Mouse (Mus musculus) left cerebral cortex, postnatal 4 days (tissue): ENCODE results near the gene Caln1. TPM values are rescaled to one million over a fixed set of nuclear protein-coding genes. Genes with fewer than 3 reads are reported as not detected.

Experiments used
- DNase-seq: peaks from one replicate; pipeline ENCODE4 v3.0.0-alpha.2; 2022
- intact Hi-C: fragments of 180-260 bp; cut with DNase I; formaldehyde crosslinking; loops from one replicate; pipeline ENCODE4 v1.15.1; 2025
- total RNA-seq, 2 experiments: library from RNA; stranded (reverse); gene quantifications; 2 replicates each; pipeline ENCODE4 v1.2.3; 2021

Caln1 gene
- total RNA-seq, 2 experiments from 2014 or later: 150 to 161 TPM

DNA sequence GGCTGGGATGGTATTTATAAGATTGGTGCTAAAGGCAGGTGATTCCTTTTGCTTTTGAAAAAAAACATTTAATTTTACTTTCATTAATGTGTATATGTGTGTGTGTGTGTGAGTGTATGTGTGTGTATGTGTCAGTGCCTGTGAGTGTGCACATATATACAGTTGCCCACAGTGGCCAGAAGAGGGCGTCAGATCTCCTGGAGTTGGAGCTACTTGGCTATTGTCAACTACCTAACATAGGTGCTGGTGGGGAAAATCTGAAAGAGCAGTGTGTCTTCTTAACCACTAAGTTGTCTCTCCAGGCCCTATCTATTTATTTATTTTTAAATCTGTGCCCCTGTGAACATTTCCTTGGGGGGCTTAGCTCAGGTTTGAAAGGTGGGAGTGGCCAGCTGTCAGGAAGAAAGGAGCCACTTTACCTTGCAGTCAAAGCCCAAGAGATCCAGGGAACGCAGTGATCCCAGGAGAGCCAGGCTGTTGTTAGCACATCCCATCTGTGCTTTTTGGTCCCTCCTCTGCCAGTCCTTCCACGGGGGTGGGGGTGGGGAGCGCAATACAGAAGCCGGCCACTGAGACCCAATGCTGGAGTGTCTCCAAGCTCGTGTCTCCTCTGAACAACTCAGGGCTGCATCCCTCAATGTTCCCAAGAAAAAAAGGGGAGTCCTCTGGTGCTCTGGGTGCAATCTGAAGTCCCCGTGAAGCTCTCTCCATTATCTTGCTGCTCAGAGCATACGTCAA is 24.5 kb downstream of the Caln1 start:
- peak; percentile 74 for DNase-seq
- intact Hi-C loops: no loop called here

DNA sequence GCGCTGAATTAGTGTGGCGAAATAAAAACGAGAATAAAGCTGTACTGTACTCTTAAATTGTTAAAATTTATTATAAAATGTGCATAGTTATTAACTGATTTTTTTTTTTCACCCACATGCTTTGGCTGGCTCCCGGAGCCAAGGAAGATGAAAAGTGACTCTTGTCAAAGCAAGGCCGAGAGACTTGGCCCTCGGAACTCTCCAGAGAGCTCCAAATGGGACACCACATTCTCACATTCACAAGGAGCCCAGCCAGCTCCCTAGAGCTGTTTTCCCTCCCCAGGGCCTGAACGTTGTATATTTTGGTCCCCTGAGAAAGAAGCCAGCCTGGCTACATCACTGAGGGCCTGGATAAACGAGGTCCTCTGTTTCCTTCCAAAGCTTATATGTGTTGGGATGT is 25.1 kb downstream of the Caln1 start:
- intact Hi-C loops: no loop called here
- DNase-seq: no peak

DNA sequence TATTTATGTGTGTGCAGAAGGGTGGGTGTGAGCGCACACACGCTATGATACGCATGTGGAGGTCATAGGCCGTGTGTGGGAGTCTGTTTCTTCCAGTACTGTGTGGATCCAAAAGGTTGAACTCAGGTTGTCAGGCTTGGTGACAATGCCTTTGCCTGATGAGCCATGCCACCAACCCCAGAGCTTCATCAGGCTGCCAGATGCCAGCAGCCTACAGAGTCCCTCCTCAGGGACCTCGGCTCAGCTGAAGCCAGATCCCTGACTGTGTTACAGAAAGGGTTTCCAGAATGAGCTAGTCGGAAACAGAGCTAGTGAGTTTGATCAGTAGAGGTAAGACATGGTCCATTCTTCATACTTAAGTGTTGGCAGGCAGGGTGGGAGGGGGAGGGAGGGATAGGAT is 25.9 kb downstream of the Caln1 start:
- intact Hi-C loops: no loop called here

DNA sequence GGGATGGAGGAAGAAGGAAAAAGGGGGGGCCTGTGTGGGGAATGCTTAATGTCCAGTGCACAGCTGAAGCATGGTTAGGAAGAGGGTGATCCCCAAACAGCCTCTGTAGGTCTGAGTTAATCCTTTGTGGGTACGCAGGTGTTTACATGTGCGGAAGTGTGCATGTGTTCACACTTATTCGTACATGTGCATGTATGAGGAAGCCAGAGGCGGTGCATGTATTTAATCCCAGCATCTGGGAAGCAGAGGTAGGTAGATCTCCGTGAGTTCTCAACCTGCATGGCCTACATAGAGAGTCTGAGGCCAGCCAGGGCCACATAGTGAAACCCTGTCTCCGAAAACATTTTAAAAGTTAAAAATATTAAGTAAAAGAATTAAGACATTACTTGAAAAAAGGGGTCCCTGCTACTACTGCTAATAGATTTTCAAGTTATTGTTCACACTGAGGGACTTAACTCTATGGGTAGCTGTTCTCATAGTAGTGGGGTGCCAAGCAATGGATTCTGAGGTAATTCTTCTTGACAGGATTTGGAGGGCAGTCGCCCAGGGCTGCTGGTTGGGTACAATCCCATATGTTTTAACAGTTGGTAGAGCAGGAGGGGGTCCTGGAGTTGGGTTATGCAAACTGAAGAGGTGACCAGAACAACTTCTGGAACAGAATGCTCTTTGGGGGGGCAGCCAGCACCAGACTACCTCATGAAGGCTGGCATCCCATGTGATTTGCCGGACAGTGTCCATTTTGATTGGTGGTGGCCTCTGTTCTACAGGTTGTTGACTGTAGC is 31.1 kb downstream of the Caln1 start:
- intact Hi-C loops: no loop called here
- peak; percentile 79 for DNase-seq

More for the DNA sequence above, 25.9 kb downstream of the Caln1 start:
- DNase-seq: no peak

DNA sequence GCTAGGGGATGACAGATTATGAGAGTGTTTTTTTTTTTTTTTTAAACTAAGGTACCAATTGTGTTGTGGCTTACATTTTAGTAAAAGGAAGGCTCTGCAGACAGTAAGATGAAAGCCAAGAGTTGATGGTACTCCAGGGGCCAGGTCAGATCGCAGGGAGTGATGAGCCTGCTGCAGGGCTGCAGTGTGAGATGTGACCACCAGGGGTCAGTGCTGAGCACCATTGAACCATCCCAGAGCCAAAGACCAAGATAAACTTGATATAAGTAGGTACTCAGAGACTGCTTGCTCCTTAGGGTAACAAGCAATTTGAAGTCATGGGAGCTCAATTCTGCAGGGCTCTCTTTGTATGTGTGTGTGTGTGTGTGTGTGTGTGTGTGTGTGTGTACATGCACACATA is 35.9 kb downstream of the Caln1 start:
- intact Hi-C loops: loop anchor here (5.0 kb wide), 1 partner anchor 447 kb away; no protein-coding TSS in a partner anchor
- DNase-seq: peak; percentile 64

DNA sequence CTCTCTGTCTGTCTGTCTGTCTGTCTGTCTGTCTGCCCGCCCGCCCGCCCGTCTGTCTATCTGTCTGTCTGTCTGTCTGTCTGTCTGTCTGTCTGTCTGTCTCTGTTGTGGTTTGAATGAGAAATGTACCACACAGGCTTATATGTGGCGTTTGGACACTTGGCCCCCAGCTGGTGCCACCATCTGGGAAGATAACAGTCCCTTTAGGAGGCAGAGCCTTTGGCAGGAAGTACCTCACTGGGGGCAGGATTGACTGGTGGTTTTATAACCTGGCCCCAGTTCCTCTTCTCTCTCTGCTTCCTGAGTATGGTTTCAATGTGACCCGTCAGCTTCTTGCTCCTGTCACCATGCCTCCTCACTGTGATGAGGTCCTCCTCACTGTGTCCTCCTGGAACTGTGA is 40.5 kb downstream of the Caln1 start:
- DNase-seq: no peak
- intact Hi-C loops: loop anchor here (5.0 kb wide), 1 partner anchor 443 kb away; no protein-coding TSS in a partner anchor

DNA sequence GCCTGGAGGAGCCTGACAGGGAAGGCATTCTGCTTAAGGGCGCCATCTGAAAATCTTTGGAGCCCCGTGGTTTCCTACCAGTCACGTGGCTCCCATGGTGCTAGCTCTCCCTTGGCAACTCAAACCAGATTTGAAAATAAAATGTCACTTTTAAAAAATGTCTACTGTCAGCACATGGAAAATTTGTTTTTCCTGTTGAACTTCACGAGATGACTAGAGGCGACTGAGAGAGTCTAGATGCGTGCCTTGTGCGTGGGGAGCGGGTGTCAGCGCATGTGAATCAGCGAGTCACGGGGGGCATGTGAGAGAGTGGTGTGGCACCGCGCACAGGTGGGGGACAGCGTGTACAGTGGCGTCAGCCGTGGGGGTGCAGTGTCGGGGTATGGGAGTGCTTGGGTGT is 42.3 kb downstream of the Caln1 start:
- no peak for DNase-seq
- intact Hi-C loops: no loop called here

DNA sequence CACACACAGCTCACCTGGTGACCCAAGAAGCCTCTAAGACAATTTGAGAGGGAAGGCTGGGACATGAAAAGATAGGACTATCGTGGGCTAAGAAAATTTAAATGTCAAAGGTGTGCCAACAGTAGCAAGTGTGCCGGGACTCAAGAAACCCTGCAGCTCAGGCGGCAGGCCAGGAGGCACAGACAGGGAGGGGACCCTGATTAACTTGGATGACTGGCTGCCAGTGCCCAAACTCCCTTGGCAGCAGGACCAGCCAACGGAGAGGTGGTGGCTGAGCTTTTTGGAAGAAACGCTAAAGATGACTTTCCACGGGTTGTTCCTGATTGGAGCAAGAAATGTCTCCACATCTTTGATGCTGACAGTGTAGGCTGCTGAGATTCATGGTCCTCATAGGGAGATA is 78.2 kb downstream of the Caln1 start:
- intact Hi-C loops: loop anchor here (5.0 to 10.0 kb wide), 3 partner anchors 173 to 407 kb away; no protein-coding TSS in a partner anchor
- DNase-seq: peak; percentile 45

DNA sequence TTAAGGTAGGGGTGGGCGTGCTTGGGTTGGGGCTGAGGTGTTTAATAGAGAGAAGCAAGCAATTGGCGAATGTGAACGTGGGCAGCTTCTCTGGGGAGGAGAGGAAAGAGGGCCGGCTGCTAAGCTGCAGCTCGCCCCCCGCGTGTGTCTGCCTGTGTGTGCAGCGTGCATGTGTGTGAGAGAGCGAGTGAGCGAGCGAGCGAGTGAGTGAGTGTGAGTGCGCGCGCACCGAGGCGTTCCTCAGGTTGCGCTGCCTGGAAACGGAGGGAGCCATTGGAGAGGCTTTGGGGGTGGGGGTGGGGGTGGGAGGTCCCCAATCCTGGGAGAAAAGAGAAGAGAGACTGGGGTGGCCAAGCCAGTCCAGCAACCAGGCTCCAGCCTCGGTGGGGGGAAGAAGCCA is 79.2 kb downstream of the Caln1 start:
- intact Hi-C loops: loop anchor here (5.0 to 10.0 kb wide), 3 partner anchors 174 to 406 kb away; no protein-coding TSS in a partner anchor

DNA sequence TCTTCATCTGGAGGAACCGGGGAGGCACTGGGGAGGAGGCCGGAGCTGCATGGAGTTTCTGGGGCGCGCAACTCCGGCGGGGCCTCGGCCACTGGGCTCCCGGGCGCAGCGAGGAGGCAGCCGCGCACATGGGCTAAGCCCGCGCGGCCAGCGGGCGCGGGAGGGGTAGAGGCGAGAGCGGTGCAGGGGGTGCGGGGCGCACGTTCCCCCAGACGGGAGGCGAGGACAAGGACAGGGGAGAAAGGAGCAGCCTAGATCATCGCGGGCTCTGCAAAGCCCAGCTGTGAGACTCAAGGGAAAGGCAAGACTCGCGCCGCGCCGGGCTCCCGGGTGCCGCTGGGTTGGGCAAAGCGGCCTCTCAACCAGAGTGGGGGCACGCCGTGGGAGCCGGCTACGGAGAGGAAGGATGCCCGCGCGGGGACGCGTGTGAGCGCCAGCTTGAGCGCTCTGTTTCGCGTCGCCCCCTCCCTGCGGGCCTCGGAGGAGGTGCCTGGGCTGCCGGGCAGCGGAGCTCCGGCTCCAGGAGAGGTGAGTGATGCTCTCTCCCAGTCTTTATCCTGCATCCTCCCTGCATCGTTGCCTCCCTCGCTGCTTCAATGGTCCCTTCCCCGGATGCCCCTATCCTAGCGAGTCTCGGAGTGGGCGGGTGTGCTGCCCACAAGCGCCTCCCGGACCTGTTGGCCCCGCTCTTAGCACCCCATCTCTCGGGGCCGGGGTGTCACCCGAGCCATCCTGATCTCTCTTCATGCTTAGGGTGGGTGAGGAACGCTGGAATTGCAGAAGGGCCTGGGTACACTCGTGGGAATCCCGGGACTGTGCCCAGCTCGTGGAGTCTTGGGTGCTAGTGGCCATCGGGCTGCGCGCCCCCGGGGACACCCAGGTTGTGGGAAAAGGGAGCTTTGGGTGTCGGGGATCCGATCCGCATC is 79.9 kb downstream of the Caln1 start:
- intact Hi-C loops: loop anchor here (5.0 to 10.0 kb wide), 3 partner anchors 174 to 406 kb away; no protein-coding TSS in a partner anchor
- DNase-seq: peak; percentile 34

More for the DNA sequence above, 79.2 kb downstream of the Caln1 start:
- peak; percentile 55 for DNase-seq

DNA sequence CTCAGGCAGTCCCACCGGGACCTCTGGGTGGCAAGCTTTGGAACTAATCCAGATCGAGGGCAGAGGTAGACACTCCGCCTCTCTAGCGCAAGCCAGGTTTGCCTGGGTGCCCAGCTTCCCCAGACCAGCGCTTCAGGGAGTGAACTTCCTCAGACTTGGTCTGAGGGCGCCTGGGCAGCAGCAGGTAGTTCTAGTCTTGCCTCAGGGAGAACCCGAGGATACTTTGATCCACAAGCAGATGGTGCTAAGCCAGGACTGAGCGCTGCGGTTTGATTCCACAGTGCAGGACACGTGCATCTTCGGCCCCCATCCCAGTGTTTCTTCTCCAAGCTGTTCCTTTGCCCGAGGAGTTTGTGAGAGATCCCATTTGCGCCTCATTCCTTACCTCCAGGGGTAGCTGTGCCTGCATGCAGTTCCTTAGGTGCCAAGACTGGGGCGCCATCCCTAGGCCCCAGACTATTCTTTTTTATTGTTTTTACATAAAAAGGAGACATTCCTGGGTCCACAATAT is 80.8 kb downstream of the Caln1 start:
- DNase-seq: peak; percentile 17
- intact Hi-C loops: no loop called here

DNA sequence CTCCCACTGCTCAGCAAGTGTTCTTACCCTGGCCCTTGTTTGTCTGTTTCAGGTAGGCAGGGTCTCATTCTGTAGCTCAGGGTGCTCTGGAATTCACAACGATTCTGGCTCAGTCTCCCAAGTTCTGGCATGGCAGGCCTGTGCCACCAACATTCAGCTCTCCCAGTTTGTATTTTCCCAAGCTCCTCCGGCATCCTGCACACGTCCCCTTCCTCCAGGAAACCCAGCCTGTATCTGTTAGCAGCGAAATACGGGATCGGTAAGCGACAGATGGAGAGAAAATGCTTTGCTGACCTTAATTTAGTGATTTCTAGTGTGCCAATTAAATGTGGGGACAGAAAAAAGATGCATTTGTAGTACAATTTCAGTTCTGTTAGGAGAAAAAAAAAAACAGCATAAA is 88.8 kb downstream of the Caln1 start:
- intact Hi-C loops: no loop called here
- no peak for DNase-seq

DNA sequence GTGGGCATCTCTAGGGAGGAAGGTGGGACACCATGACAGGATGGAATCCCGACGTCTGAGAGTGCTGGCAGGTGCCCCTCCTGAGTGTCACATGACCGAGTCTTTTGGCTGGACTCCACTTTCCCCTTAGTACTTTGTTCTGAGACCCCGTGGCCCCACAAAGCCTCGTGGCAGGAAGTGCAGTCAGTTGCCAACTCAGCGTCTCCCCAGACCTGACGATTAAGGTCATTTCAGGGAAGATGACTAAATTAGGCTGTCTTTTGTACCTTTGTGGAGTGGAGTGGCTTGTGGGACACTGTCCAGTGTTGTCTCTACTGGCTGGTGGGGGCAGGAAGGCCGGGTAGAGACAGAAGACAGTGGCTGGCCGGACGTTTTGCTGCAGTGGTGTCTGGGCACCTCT is 103.0 kb downstream of the Caln1 start:
- no peak for DNase-seq
- intact Hi-C loops: loop anchor here (10.0 kb wide), 1 partner anchor 93 kb away; no protein-coding TSS in a partner anchor

DNA sequence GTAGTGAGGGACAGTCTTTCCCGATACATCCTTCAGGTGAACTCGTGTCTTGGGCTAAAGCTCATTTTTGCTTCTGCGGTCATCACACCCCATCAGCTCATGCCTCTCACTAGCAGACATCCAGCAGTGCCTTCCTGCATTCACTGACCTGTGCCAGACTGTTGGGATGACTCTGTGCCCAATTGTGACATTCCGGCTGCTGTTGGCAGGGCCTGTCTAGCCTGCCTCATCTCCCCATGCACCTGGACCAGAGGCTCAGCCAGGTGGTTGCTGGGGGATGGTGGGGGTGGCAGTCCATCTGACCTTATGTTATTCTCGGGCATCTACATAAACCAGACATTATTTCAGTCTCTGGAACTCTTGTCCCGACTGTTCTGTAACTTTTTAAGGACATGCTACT is 105.6 kb downstream of the Caln1 start:
- intact Hi-C loops: loop anchor here (10.0 kb wide), 1 partner anchor 90 kb away; no protein-coding TSS in a partner anchor
- peak; percentile 43 for DNase-seq

DNA sequence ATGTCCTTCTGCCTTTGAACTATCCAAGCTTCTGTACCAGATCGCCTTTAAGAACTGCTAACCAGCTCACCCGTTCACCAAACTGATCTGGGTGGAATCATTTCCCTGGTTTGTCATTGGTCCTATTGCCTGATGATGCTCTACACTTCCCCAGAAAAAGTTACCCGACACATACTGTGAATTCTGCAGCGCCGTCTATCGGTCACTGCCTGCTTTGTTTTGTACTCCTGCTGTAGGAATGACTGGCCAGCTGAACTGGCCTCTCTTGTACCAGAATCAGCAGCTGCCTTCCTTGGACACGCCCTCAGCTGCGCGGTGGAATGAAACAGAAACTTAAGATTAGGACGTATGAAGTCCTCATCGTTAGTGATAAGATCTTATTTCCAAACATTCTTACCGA is 107.5 kb downstream of the Caln1 start:
- intact Hi-C loops: loop anchor here (10.0 kb wide), 1 partner anchor 88 kb away; no protein-coding TSS in a partner anchor
- peak; percentile 17 for DNase-seq

DNA sequence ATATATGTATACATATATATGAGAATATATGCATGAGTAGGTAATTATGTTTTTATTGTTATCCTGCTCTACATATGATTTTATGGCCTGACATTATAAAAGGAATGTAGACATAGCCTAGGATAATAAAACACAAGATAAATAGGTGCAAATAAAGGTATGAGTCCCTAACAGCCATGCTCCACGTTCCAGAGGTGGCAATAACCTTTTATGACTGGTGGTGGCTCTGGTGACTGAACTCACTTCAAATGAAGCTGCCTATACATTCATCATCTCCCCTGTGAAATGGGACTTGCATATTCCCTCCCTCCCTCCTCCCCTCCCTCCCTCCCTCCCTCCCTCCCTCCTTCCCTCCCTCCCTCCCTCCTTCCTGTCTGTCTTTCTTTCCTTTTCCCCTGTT is 111.0 kb downstream of the Caln1 start:
- no peak for DNase-seq
- intact Hi-C loops: no loop called here

DNA sequence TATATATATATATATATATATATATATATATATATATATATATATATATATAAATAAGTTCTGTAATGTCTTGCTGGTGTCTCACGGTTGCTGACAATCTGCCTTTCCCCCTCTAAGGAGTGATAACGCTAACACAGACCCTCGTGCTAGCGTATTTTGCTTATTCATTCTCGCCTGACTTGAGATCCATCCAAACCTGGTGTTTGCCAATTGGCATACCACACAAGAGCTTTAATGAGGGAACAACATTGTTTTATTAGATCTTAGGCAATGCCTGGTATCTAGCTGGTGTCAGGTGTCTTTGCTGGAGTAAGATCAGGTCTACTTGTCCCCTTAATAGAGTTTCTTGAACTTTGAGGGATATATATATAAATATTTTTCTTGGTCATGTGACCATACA is 122.2 kb downstream of the Caln1 start:
- no peak for DNase-seq
- intact Hi-C loops: no loop called here

DNA sequence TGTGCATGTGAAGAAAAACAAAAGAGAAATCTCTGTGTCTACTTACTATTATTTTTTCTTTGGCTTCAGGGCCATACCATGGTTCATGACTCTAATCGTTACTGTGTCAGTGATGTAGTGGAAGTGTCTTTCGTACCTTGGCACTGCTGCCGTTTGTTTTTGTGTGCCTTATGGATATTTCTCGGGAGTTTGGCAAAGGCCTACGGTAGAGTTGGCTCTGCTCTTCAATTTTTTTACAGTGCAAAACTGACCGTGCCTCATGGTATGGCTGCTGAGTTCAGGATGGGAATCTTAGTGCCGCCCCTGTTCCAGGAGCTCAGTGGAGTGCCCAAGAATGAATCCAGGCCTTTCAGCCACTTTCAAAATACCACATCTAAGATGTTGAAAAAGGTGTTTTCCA is 123.0 kb downstream of the Caln1 start:
- intact Hi-C loops: no loop called here
- DNase-seq: no peak

DNA sequence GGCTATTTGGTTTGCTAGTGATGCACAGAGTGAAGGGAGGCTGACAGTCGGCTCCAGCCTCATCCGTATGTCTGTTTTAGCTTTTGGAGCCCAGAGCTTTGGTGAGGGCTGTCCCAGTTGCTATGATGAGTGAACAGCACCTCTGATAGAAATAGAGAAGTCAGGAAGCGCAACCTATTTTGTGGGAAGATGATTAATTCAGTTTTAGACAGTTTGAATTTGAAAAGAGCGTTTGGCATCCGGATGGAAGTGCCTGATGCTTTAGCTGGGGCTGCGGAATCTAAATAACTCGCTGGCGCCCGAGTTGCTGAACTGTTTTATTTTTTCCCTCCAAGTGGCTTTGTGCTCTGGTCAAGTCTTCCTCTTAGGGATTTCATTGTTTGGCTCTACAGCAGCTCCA is 133.3 kb downstream of the Caln1 start:
- no peak for DNase-seq
- intact Hi-C loops: no loop called here

DNA sequence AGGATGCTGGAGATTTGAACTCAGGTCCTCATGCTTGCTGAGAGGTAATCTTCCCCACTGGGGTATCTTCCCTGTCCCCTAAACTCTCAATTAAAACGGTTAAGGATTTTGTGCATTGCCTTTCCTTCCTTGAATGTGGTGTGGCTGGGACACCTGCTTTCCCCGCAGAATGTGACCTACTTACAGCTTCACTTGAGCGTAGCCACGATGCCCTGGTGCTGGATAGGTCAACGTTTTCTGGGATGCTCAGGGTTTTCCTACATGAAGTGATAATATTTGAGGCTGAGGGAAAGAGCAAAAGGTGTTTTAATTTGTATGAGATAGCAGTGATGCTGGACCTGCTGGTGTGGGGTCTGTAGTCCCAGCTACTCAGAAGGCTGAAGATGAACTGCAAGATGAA is 135.6 kb downstream of the Caln1 start:
- intact Hi-C loops: no loop called here
- DNase-seq: no peak
